Mouse (Mus musculus) bone marrow, adult 2 months (tissue): ENCODE measurements at regions not wholly inside any gene's neighbourhood (a gene's known extent, or its start where the extent isn't known, plus 50 kb on each side); places are given as distances from the start of the nearest gene placed in this dataset.
"Not testable (repeated sequence)": the region's sequence is repeated elsewhere in the genome, so short reads cannot be mapped to it uniquely, and the experiment has no call there.

Source experiments
- H3K27ac ChIP-seq: fragments of 200-500 bp; 2 replicates; pipeline ENCODE4 v1.5.1; 2012; ENCODE audit warnings: low read depth, mild to moderate bottlenecking, control low read depth, inconsistent platforms, low read length; ENCODE audit not compliant: control insufficient read depth, poor library complexity, insufficient read depth
- H3K4me1 ChIP-seq: fragments of 200-500 bp; 2 replicates; pipeline ENCODE4 v1.6.1; 2011; ENCODE audit warnings: low read length; ENCODE audit not compliant: control insufficient read depth, insufficient read depth
- H3K4me3 ChIP-seq: fragments of 200-500 bp; replicated peaks from 2 replicates; pipeline ENCODE3; 2011; ENCODE audit warnings: mild to moderate bottlenecking, low read depth, low read length, control low read depth; ENCODE audit not compliant: control insufficient read depth
- CTCF ChIP-seq: fragments of 200-500 bp; IDR thresholded peaks from 2 replicates; pipeline ENCODE4 v1.5.1; 2011; ENCODE audit warnings: low read length, control low read depth; ENCODE audit not compliant: control insufficient read depth, insufficient read depth
- POLR2A ChIP-seq: fragments of 200-500 bp; IDR thresholded peaks from 2 replicates; pipeline ENCODE4 v1.6.1; 2011; ENCODE audit warnings: low read depth, mild to moderate bottlenecking, control low read depth, low read length, borderline replicate concordance; ENCODE audit not compliant: control insufficient read depth
- whole genome bisulfite sequencing: fragments of 180-500 bp; shearing (Covaris S2); methylation state at CpG from one replicate; pipeline ENCODE4 v1.1.7; 2018; 5-methylcytosine and 5-hydroxymethylcytosine counted together

DNA sequence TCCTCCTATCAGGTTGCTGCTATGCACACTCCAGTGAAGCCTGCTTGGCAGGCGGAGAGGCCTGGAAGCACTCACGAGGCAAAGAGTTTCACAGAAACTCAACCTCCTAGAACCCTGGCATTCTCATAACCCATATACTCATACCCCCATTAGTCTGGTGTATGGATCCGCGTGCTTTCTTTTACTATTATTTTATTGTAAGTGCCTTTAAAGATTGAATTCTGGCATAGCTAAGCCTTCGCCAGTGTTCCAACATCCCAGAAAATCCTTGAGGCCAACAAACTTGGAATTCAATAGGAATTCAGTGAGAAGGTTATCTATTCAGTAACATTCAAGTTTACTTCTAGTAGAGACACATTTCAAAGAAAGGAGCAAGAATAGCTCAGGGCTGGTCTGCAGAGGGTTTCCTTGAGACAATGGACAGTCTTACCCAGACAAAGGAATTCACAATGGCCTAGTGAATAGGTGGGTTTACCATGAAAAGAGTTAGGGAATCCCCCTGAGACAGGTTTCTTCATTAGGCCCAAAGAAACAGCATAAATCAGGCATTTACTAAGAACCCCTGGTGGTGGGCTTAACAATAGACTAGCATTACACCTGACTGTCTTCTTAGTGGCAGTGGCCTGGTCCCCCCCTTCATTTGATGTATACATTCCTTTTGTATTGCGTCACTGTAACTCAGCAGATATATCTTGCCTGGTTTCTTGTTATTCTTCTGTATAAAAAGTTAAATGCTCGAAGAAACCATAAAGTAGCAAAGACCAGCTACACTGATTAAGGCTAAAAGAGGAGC lies 80.8 kb upstream of the Gm15446 start:
- WGBS, result 85% methylated on average over 7 of the region's 7 CpGs
- not testable (repeated sequence) for H3K4me1 ChIP-seq, H3K27ac ChIP-seq, H3K4me3 ChIP-seq

DNA sequence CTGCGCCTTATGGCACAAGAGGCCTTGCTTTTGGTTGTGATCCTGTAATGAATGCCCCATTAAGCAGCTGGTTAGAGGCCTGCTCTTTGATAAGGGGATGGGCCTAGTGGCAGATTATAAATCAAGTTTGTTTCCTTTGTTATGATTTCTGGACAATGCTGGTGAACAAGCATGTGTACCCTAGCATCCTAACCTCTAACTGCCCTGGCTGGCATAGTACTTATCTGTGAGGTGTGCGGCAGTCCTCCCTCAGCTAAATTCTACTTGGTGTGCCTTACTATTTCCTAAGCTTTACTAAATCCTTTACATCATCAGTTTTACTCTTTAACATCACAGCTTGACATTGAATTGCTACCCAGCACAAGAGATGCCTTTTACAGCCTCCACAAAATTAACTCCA lies 79.0 kb upstream of the Gm15446 start:
- not testable (repeated sequence) for H3K4me3 ChIP-seq, H3K27ac ChIP-seq, H3K4me1 ChIP-seq
- 72% methylated on average over 2 of the region's 2 CpGs for WGBS

DNA sequence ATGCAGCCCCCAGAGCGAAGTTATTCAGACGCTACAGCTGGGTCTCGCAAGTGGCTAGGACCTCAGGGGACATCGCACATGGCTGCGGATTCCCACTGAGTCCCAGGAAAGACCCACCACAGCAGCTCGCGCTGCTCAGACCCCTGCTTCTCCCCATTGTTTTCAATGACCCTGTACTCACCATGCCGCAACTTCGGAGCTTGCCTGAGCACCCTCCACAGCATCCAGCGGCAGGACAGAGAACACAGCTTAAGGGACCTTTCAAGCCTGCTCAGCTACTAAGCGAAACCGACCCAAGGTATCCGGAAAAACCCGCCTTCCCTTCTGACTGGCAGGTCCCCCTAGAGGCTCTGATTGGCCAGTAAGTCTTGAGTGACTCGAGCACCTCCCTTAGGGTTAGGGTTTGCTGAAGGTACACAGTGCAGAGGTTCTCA lies 78.4 kb upstream of the Gm15446 start:
- Histone ChIP-seq H3K4me1 (no peaks in the 10 kb centered on the region), H3K4me3 (peak overlapping the region; percentile 61), H3K27ac (no peak overlapping the region)
- 3% methylated on average over 15 of the region's 15 CpGs for WGBS
- TF ChIP-seq CTCF, result no peak
- TF ChIP-seq POLR2A, result no peak

DNA sequence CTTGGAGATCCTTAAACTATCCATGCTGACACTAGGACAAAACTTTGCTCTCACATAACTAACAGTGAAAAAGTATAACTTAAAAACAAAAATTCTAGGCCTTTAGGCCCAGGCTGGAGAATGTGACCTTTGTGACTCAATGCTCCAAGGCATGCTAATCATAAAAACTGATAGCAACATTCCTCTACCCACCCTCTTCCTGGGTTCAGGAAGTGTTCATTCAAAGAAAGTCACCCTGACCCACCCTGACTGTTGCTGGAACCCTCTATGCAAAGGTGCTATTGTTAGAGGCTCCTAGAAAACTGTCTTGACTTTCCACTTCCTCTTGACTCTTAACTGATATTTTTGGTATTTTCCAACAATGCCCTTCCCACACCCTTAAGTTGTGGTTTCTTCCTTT lies 72.0 kb upstream of the Gm15446 start:
- H3K4me1 ChIP-seq, H3K27ac ChIP-seq, H3K4me3 ChIP-seq: not testable (repeated sequence)

DNA sequence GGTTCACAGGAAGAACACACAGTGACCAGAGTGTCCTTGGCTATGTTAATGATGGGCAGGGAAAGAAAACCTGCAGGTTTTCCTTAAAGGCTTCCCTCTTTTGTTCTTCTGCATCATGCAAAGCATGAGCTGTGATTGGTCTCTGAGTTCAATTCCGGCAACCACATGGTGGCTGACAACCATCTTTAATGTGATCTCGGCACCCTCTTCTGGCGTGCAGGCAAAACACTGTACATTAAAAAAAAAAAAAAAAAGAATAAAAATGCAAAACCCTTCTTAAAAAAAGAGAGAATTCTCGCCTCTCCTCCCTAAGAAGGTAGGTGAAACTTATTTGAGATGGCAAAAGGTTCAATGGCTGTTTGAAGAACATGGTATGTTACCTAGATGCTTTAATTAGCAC lies 62.8 kb upstream of the Gm15446 start:
- no peak overlapping the region for H3K27ac ChIP-seq
- 82% methylated on average over 4 of the region's 4 CpGs for WGBS
- no peak overlapping the region for H3K4me3 ChIP-seq
- no peak for TF ChIP-seq CTCF
- no peak for TF ChIP-seq POLR2A
- H3K4me1 ChIP-seq, result no peaks in the 10 kb centered on the region

DNA sequence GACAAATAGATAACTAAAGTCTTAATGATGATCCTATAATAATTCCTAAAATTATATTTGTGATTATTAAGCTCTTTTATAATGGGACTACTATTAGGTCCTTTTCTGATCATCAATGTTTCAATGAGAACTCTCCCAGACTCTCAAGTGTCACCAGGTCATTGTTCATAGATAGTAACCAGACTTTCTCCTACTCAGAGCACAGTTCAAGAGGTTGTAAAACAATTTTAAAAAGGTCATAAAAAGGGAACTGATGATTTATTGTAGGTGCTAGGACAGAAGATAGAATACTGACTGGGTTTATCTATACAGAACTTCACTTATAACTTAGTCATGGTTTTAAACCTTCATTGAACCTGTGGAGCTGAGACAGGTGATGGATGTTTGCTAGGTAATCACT lies 58.7 kb upstream of the Gm15446 start:
- not testable (repeated sequence) for H3K4me3 ChIP-seq, H3K27ac ChIP-seq, H3K4me1 ChIP-seq

DNA sequence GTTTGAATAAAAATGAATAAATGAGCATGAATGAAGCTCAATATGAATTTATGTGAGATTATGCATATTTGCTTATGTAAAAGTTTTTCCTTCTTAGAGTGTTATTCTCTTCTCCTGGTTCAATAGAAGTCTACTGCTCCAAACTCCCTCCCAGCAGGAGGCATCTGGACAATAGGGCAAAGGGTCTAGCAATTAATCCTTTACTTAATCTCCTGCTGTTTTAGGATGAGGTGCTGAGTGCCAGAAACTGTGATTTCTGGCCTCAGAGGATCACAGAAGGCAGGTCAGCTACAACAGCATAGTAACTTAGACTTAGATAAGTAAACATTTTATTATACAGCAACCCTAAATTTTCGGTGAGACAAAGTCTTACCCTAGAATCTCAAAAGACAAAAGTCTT lies 57.6 kb upstream of the Gm15446 start:
- 68% methylated on average over 1 of the region's 1 CpGs for WGBS
- TF ChIP-seq POLR2A (no peak), CTCF (no peak)
- Histone ChIP-seq H3K4me3 (no peak overlapping the region), H3K4me1 (no peaks in the 10 kb centered on the region), H3K27ac (no peak overlapping the region)

DNA sequence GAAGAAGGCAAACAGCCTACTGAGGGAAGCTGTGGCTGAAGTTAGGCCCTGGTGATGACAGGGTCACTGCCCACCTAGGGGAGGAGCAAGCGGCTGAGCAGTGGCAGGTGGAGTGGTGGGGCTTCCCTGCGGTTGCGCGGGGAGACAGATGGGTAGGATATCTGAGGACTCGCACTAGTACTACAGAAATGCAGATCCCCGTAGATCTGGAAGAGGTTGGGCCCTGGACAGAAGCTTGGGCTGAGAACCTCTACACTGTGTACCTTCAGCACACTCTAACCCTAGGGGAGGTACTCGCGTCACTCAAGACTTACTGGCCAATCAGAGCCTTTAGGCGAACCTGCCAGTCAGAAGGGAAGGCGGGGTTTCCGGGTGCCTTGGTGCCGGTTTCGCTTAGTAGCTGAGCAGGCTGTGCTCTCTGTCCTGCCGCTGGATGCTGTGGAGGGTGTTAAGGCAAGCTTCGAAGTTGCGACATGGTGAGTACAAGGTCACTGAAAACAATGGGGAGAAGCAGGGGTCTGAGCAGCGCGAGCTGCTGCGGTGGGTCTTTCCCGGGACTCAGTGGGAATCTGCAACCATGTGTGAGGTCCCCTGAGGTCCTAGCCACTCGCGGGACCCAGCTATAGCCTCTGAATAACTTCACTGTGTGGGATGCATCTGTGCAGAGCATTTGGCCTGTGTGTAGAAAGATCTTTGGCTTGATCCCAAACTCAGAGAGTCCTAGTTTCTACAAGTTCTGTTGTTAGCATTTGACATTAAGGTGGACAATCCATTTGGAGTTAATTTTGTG lies 56.7 kb upstream of the Gm15446 start:
- H3K4me3 ChIP-seq, result peak overlapping the region; percentile 80
- TF ChIP-seq POLR2A (no peak), CTCF (no peak)
- peak overlapping the region; percentile 44 for H3K27ac ChIP-seq
- WGBS, result under 1% methylated on average over 22 of the region's 22 CpGs
- no peaks in the 10 kb centered on the region for H3K4me1 ChIP-seq

DNA sequence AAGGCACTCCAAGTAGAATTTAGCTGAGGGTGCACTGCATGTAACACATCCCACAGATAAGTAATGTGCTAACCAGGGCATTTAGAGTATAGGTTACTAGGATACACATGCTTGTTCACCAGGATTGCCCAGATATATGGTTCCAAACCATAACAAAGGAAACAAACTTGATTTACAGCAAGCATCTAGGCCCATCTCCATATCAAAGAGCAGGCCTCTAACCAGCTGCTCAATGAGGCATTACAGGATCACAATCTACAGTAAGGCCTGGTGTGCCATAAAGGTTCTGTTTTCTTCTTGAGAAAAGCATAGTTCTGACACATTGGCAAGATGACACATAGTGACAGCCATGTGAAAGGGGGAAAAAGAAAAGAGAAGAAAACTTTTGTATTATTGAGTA lies 56.0 kb upstream of the Gm15446 start:
- not testable (repeated sequence) for H3K4me3 ChIP-seq

More for the DNA sequence above, 56.0 kb upstream of the Gm15446 start:
- H3K27ac ChIP-seq, H3K4me1 ChIP-seq: not testable (repeated sequence)
